Mouse (Mus musculus) layer of hippocampus, adult 9-10 months (tissue): ENCODE measurements around the gene Cabcoco1.

Experiments used
- DNase-seq: peaks from one replicate; pipeline ENCODE4 v3.0.0; 2022; ENCODE audit warnings: low spot score

Gene Cabcoco1

DNA sequence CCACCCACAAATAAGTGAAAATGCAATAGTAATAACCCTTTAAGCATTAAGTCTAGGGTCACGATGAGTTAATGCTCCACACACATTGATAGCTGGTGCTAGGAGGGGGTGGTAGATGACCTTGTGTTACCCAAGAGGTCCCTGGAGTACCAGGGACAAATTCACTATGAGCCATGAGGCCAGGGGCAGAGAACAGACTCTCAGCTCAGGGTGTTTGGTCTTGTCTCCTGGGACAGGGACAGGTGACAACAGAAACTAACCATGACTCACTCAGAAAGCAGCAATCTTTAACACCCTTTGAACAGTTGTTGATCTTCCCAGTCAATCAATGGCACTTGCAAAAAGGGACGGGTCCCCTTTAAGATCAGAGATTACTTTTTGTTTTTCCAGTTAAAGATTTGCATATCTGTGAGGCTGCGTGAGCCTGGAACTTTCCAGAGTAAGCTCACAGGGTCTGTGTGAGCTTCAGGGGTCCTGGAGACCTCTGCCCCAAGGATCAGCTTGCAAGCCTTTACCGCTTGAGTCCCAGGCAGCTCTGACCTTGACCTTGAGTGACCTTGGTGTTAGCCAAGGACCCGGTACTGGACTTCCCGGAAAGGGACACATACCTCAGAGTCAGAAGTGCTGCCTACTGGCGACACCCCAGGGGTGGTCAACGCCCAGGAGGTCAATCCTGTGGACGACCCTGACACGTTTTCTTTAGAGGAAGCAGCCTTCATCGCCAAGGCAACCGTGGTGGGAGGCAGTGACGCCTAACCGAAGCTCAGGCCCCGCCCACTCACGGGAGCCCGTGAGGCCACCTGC lies at the start of gene Cabcoco1:
Gene Cabcoco1 (minus strand): TSS at position 758 of the 804 bp plus-strand sequence.
- DNase-seq = peak; percentile 18

- DNase-seq = no peak
These were observed 48.0 kb upstream of the Cabcoco1 start for GRCm38 (mm10) chr10:68589530-68590252.

DNA sequence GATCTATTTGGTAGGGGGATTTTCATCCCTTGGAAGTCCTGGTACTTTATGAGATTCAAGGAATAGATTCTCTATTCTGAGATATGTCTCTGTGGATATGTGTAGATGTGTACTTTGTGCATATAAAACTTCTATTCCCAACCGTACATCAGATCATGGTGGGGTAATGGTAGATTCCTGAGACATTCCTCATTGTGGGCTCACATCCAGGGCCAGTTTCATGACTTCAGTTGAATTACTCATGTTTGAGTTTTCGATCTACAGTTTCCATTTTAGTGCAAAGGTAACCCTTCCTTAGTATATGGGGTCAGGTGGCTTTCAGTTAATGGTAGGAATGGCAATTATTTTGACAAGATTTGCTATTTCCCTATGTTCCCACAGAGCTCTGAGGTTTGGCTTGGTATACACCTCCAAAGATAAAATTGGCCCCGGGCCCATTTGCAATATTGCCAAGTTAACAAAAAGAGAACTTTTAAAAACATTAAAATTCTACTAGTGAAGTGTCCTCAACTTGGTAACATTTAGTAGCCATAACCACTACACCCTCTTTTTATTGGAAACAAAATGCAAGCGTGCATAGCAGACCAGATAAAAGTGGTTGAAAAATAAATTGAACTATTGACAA lies 45.8 kb upstream of the Cabcoco1 start:
- no peak for DNase-seq

DNA sequence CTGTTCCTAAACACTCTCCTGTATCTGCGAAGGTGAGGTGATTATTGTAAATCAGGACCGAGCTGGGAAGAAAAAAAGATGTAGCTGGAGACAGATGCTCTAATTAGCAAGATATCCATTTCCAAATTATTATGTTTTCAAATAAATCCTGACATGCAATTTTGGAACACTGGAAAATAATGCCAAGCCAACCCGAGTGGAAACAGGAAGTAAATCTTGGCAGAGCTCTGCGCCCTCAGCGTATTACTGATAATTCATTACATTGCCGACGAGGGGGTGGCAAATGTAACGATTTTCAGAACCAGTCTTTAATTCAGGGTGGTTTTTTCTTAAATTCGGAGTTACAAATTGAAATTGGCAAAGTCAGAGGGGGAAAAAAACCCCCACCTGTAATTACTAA lies 35.6 kb upstream of the Cabcoco1 start:
- no peak for DNase-seq

- no peak for DNase-seq
These were observed 26.5 kb upstream of the Cabcoco1 start for GRCm38 (mm10) chr10:68568172-68568571.

DNA sequence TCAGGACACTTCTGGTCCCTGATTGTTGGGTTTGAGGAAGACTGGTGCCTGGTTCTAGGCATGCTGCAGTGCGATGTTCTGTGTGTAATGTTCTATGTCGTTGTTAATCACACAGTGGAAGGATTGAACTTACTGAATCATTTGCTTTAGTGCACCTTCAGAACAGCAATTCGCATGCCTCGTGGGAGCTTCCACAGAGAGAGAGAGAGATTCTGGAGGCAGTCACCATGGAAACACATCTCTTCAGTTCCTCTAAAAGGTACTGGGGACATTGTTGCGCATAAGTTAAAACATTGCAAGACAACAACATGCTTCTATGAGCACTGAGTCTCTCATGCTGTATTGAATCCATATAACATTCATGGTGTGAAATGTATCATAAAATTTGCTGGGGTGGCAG lies 20.6 kb upstream of the Cabcoco1 start:
- no peak for DNase-seq

GRCm38 (mm10) chr10:68558828-68559219 lies 17.1 kb upstream of the Cabcoco1 start:
- no peak for DNase-seq

DNA sequence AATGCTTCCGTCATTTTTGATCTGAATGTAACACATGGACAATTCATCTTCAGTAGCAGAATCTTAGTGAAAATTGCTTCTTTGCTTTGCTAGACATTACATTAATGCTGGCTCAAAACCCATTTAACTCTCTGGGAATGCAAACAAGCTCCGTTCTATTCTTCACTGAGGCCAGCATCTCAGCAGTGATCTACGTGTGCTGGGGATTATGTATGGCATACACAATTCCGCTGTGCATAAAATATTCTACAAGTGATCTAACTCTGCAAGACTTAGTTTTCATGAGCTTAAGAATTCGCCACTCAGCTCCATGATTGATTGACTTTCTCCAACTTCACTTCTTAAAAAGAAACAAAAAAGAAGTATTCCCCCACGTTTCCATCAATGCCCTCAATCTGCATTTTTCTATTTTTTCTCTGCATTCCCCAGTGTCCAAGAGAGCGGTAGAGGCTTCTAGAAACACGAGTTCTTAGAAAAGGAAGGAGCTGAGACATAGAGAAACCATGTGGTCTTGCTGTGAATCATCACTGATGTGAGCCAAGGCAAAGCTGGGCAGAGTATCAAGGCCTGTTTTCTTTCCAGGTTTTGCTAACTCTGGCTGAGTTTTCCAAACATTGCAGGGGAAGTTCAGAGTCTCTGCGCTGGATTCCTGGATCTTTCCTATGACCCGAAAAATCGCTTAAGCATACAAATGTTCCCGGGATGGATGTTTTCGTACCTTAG lies 16.6 kb upstream of the Cabcoco1 start:
- peak; percentile 37 for DNase-seq

DNA sequence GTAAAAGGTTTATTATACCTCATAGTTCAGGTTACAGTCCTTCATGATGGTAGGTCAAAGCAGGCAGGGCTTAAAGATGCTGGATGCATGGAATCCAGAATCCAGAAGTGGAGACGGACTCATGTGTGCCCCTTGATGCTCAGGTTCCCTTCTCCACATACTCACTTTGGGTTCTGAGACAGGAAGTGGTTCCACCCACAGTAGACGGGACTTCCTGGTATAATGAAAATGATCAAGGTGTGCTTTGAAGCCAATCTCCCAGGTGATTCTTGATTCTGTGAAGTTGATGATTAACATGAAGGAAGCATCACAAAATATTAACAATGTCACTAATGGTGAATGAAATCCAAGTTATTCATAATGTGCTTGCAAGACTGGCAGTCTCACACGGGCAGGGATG lies 12.0 kb upstream of the Cabcoco1 start:
- DNase-seq = no peak

GRCm38 (mm10) chr10:68552556-68552955 lies 10.9 kb upstream of the Cabcoco1 start:
- no peak for DNase-seq

DNA sequence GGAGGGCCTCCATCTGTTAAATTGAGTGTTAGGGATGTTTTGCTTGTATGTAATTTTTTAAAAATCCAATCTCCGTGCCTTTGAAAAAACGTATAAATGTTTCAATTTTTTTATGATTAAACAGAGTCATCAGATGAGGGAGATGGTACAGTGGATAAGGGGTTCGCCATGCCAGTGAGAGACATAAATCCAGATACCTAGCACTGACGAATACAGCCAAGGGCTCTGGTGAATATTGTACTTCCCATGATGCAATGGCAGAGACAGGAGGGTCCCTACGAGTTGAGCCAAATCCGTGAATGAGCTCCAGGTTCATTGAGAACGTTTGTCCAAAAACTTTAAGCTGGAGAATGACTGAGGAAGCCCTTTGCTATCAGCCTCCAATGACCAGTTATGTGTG lies 9.6 kb upstream of the Cabcoco1 start:
- DNase-seq = no peak

DNA sequence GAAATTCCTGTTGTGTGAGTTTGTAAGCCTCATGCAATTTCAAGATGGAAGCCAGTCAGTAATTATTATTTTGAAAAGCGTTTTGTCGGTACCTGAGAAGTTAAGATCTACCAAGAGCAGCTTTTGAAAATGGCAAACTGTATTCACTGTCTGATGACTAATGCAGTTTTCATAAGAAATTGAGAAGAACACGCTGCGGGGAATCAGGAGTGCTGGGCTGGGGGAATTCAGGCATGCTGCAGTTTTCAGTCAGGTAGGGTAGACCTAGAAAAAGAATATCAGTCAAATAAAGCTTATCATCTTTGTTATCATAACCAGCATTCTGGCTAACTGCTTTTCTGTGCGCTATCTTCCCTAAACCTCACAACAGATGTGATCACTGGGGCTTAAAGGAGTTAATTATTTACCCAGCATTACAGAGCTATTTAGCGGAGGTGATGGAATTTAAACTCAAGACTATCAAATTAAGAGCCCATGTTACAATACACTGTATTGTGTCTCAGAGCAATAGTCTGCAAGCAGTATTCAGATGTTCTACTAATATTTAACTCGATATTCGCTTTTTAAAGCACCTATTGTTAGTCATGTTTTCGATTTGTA lies 9.1 kb upstream of the Cabcoco1 start:
- DNase-seq = no peak

DNA sequence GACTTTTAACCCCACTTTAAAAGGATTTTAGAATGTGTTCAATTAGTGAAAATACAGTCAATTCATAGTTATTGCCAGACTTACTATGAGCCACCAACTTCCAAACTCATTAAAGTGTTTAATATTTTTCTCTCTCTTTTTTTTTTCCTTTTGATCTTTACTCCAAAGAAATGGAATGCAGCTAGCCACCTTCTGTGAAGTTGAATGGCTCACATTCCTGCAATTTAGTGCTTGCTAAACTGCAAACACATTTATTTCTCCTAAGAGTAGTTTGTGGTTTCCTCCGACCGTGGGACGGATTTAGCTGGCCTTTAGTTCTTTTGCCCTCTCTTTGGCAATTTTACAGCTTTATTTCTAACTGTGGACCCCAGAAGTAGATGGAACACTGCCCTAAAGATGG lies 1.4 kb upstream of the Cabcoco1 start:
- DNase-seq = no peak

- DNase-seq = no peak
These were observed 286 bp upstream of the Cabcoco1 start for GRCm38 (mm10) chr10:68541943-68542420.

- DNase-seq = no peak
These were observed 1.1 kb downstream of the Cabcoco1 start for GRCm38 (mm10) chr10:68540612-68541011.

- DNase-seq = no peak
These were observed 4.3 kb downstream of the Cabcoco1 start for GRCm38 (mm10) chr10:68537261-68537950.

GRCm38 (mm10) chr10:68529364-68530049 lies 12.2 kb downstream of the Cabcoco1 start:
- no peak for DNase-seq

GRCm38 (mm10) chr10:68528958-68529357 lies 12.7 kb downstream of the Cabcoco1 start:
- DNase-seq = no peak

GRCm38 (mm10) chr10:68522106-68522505 lies 19.6 kb downstream of the Cabcoco1 start:
- no peak for DNase-seq

DNA sequence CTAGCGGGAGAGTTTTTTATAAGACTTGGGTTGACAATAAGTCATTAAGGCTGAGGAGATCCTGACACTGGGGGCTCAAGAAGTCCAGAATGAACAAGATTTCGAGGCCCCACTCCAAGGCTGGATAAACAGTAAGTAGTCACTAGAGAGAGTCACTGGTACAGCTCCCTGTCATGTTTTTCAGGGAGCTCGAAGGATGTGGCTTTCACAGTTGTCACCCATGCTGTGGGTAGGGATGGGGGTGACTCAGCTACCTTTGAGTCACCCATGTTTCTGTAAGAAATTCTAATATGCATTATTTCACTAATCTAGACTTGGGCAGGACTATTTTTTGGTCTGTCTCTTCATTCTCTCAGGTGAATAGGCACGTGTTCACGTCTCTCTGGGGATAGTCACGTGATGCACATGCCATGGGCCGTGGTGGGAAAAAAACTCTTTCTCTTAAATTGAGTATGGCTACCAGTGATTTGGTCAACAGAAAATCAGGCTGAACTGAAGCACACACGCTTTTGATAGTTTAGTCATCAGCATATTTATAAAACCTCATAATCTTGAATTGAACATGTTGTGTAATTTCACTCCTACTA lies 29.2 kb downstream of the Cabcoco1 start:
- no peak for DNase-seq
